Mouse (Mus musculus): ENCODE measurements at regions not wholly inside any gene's neighbourhood (a gene's known extent, or its start where the extent isn't known, plus 50 kb on each side); places are given as distances from the start of the nearest gene placed in this dataset.

- Histone ChIP-seq H3K9ac (no peak overlapping the region), H3K4me3 (replicated peaks) (no peak overlapping the region), H3K36me3 (no peaks in the 10 kb centered on the region), H3K27ac (no peak overlapping the region), H3K9me3 (no peaks in the 10 kb centered on the region), H3K4me1 (replicated peaks) (no peaks in the 10 kb centered on the region), H3K27me3 (replicated peaks) (no peaks in the 10 kb centered on the region), H3K4me2 (replicated peaks) (no peak overlapping the region)
- ATAC-seq: peak; percentile 66
- 27% methylated on average over 2 of the region's 2 CpGs for WGBS
These were observed 292.9 kb downstream of the Tmem161b start for GRCm38 (mm10) chr13:84514981-84515510.

Measured in intestine, embryonic 15.5 days (tissue).